Mouse (Mus musculus): ENCODE data around the gene AA986860. TPM values are rescaled to one million over a fixed set of nuclear protein-coding genes. Genes with fewer than 3 reads are reported as not detected.

The AA986860 gene
- polyA plus RNA-seq, 1 experiment from 2014 or later: 7.8 TPM

DNA sequence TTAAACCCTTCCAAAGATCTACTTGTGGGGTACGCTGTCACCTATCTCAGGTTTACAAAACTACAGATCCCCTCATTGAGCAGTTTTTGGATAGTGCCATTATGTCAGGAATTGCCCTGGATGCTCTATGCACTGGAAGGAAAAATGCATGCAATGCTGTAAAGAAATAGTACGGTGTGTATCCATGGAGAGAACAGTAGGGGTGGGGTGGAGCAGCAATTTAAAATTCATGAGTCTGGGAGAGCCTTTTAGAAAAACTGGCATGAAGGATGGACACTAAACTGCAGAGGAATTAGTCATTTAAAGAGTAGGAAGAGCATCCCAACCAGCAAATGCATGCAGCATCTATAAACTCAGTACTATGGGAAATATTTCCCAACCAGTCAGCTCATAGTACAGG lies 5.4 kb upstream of the AA986860 start:
- ATAC-seq (ENCODE audit: insufficient read depth) (no peak), DNase-seq (no peak)
- Histone ChIP-seq H3K9me3 (ENCODE audit: low read depth, low read length) (no peaks in the 10 kb centered on the region), H3K4me1 (ENCODE audit: insufficient read depth) (peaks cover 8% of the 10 kb centered on the region; the same call in 1 of the 2 replicates), H3K27ac (ENCODE audit: low read depth) (no peak overlapping the region), H3K4me3 (ENCODE audit: low read depth, low read length) (no peak overlapping the region), H3K9ac (no peak overlapping the region), H3K36me3 (ENCODE audit: insufficient read depth) (no peaks in the 10 kb centered on the region), H3K4me2 (no peak overlapping the region), H3K27me3 (ENCODE audit: insufficient read depth, low read length) (no peaks in the 10 kb centered on the region)
- WGBS: 90% methylated on average over 2 of the region's 2 CpGs
- TF ChIP-seq CTCF (IDR thresholded peaks at IDR 0.05; ENCODE audit: low read depth): no peak

DNA sequence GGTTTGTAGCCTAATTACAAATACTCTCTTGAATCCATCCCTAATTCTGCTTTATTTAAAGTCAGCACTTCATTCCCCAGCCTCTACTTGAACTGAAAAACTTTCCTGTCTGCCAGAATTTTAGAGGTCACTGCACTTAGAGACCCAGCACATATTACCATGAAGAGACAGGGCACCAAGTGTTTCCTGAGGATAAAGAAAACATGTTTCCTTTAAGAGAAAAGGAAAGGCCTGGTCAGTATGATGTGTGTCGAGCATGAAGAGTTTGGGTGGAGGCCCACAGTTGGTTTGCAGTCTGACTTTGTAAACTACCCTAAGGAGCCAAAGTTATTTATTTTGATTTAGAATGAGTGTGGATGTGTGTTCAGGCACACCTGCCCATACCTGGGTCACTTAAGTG lies 3.7 kb upstream of the AA986860 start:
- DNase-seq: no peak
- Histone ChIP-seq H3K27me3 (ENCODE audit: insufficient read depth, low read length) (no peaks in the 10 kb centered on the region), H3K4me2 (no peak overlapping the region), H3K4me1 (ENCODE audit: insufficient read depth) (peaks cover 15% of the 10 kb centered on the region; the same call in 1 of the 2 replicates), H3K4me3 (ENCODE audit: low read depth, low read length) (no peak overlapping the region), H3K36me3 (ENCODE audit: insufficient read depth) (no peaks in the 10 kb centered on the region), H3K27ac (ENCODE audit: low read depth) (no peak overlapping the region), H3K9me3 (ENCODE audit: low read depth, low read length) (no peaks in the 10 kb centered on the region), H3K9ac (no peak overlapping the region)
- no peak for ATAC-seq (ENCODE audit: insufficient read depth)
- TF ChIP-seq CTCF (IDR thresholded peaks at IDR 0.05; ENCODE audit: low read depth): no peak
- 43% methylated on average over 1 of the region's 1 CpGs for WGBS

DNA sequence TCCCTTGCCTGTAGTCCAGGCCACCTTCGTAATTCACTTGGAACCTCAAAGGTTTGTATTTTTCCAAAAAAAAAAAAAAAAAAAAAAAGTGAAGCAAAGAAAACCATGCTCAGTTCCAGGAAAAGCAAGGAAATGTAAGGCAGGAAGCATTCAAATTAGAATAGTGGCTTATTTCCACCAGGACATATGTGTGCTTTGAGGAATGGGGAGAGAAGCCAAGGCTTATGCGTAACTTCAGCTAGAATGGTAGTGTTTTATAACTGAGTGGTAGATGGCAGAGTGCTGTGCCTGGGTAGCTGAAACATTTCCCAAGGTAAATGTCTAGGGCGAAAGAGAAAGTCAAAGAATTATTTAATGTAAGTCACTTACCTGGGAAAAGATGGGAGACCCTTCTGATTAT lies 3.1 kb upstream of the AA986860 start:
- Histone ChIP-seq H3K27me3 (ENCODE audit: insufficient read depth, low read length) (no peaks in the 10 kb centered on the region), H3K4me1 (ENCODE audit: insufficient read depth) (peaks cover 15% of the 10 kb centered on the region; the same call in 1 of the 2 replicates), H3K36me3 (ENCODE audit: insufficient read depth) (no peaks in the 10 kb centered on the region), H3K9me3 (ENCODE audit: low read depth, low read length) (no peaks in the 10 kb centered on the region), H3K4me3 (ENCODE audit: low read depth, low read length) (no peak overlapping the region), H3K4me2 (no peak overlapping the region), H3K27ac (ENCODE audit: low read depth) (no peak overlapping the region), H3K9ac (no peak overlapping the region)
- no peak for TF ChIP-seq CTCF (IDR thresholded peaks at IDR 0.05; ENCODE audit: low read depth)
- ATAC-seq (ENCODE audit: insufficient read depth) (no peak), DNase-seq (no peak)
- 87% methylated on average over 3 of the region's 3 CpGs for WGBS

DNA sequence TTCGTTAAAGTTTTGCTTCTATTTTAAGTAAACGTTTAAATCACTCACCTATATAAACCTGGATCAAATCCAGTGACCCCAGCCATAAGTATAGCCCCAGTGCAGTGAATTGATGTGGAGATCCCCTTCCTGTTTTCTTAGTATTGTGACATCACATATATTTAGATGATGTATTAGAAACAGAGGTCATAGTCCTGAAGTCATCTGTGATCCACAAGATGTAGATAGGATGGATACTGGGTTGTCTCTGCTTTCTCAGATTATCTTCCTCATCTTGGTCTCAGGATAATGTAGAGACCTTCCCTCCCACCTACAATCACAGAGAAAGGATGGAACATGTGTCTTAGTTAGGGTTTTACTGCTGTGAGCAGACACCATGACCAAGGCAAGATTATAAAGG lies 2.6 kb upstream of the AA986860 start, which contains the start of gene Pfkfb2:
TSS of gene Pfkfb2 (minus strand) at position 101 of the 400 bp plus-strand sequence.
- WGBS: 68% methylated on average over 2 of the region's 2 CpGs

DNA sequence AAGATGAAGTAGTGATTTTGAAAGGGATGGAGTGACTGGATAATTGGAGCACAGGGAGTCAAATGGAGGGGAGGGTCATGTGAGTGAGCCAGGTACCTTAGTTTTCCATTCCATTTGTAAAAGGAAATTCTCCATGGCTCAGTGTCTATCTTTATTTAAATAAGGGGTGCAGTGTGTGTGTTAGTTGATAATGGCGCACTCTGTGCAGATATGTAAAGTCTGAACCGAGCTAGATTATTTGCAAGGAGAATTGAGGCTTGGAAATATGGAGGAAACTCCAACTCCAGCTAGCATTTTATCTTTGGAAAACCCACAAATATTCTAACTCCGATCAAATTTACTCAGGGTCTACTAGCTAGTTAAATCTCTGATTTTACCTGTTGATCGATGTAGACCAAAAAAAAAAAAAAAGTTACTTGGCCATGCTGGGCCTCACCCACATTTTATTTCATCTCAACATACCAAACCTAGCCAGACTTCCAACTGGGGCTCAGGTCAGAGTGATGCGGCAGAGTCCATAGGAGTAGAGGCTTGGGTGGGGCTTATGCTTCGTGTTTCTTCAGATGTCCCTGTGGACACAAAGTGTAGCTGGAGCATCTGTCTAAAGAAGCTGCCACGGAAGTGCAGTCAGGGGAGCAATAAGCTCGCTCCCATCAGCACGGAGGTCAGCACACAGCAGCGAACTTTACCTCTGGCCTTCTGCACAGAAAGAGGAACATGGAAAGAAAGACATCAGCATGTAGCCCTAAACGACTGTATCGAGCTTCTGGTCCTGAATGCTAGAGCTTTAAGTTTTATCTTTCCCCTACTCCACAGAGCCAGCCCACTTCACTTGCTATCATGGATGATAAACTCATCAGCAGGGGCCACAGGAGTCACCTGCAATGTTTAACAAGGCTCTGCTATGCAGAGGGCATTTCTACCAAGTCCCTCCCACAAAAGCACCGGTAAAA lies 1.2 kb downstream of the AA986860 start:
- 71% methylated on average over 13 of the region's 13 CpGs for WGBS
- no peaks in the 10 kb centered on the region for H3K27me3 ChIP-seq (ENCODE audit: insufficient read depth, low read length)
- peaks cover 18% of the 10 kb centered on the region for H3K4me1 ChIP-seq (ENCODE audit: insufficient read depth)
- peak overlapping the region; percentile 75 for H3K27ac ChIP-seq (ENCODE audit: low read depth)
- ATAC-seq (ENCODE audit: insufficient read depth) (peak; percentile 2; the same call in 1 of the 2 replicates), DNase-seq (no peak)
- H3K4me3 ChIP-seq (ENCODE audit: low read depth, low read length): peak overlapping the region; percentile 11; the same call in 1 of the 2 replicates
- H3K36me3 ChIP-seq (ENCODE audit: insufficient read depth): no peaks in the 10 kb centered on the region
- no peak for TF ChIP-seq CTCF (IDR thresholded peaks at IDR 0.05; ENCODE audit: low read depth)
- H3K4me2 ChIP-seq: peak overlapping the region; percentile 57
- no peaks in the 10 kb centered on the region for H3K9me3 ChIP-seq (ENCODE audit: low read depth, low read length)
- H3K9ac ChIP-seq: no peak overlapping the region

More for the DNA sequence above, 2.6 kb upstream of the AA986860 start, which contains the start of gene Pfkfb2:
- no peak within 1 kb of the TSS for H3K4me2 ChIP-seq
- no peaks in the 10 kb centered on the region for H3K27me3 ChIP-seq (ENCODE audit: insufficient read depth, low read length)
- H3K4me1 ChIP-seq (ENCODE audit: insufficient read depth): peaks cover 15% of the 10 kb centered on the region; the same call in 1 of the 2 replicates
- H3K4me3 ChIP-seq (ENCODE audit: low read depth, low read length): no peak within 1 kb of the TSS
- no peak for DNase-seq
- H3K9ac ChIP-seq: no peak within 1 kb of the TSS
- TF ChIP-seq CTCF (IDR thresholded peaks at IDR 0.05; ENCODE audit: low read depth): no peak
- ATAC-seq (ENCODE audit: insufficient read depth): no peak
- H3K36me3 ChIP-seq (ENCODE audit: insufficient read depth): no peaks in the 10 kb centered on the region
- no peaks in the 10 kb centered on the region for H3K9me3 ChIP-seq (ENCODE audit: low read depth, low read length)
- H3K27ac ChIP-seq (ENCODE audit: low read depth): no peak within 1 kb of the TSS

DNA sequence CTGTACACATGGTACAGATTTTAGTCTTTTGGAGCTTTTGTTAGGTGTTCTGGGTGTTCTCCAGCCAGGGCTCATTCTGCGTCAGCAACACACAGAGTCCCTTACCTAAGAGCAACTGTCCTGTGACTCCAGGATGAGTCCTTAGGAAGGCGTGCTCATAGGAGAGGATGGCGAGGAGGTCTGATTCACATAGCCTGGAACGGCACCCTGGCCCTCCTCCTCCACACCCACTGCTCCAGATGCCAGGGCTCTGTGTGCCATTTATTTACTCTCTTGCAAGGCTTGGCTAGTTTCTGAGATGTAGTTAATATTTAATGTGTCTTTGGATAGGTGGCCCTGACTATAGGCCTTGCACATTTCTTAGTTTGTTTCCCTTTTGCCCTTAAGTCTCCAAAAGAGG lies 1.9 kb downstream of the AA986860 start:
- WGBS: 62% methylated on average over 4 of the region's 4 CpGs
- H3K4me2 ChIP-seq: peak overlapping the region; percentile 57
- H3K4me1 ChIP-seq (ENCODE audit: insufficient read depth): peaks cover 18% of the 10 kb centered on the region
- TF ChIP-seq CTCF (IDR thresholded peaks at IDR 0.05; ENCODE audit: low read depth): no peak
- peak; percentile 44 for DNase-seq
- peak; percentile 32; the same call in 1 of the 2 replicates for ATAC-seq (ENCODE audit: insufficient read depth)
- no peaks in the 10 kb centered on the region for H3K36me3 ChIP-seq (ENCODE audit: insufficient read depth)
- no peak overlapping the region for H3K9ac ChIP-seq
- no peaks in the 10 kb centered on the region for H3K9me3 ChIP-seq (ENCODE audit: low read depth, low read length)
- 0 out of 2 replicates have a peak overlapping the region, but pooled peaks have one; percentile 6 for H3K4me3 ChIP-seq (ENCODE audit: low read depth, low read length)
- peak overlapping the region; percentile 75 for H3K27ac ChIP-seq (ENCODE audit: low read depth)
- H3K27me3 ChIP-seq (ENCODE audit: insufficient read depth, low read length): no peaks in the 10 kb centered on the region

DNA sequence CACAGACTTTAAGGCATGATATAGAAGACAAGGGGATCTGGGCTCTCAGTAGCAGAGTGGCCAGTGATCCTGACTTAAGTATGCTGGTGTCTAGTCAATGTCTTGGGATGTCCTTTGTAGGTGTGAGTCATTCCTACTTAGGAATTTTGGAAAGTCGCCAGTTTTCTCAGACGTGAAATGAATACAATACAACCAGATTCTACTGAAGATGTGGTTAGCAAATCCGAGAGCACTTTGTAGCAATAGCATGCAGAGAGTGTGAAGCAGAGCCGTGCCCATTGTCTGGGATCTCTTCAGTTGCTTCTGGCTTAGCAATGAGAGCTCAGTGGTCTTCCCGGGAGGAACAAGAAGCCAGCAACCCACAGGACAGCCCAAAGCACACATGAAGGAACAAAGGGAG lies 2.7 kb downstream of the AA986860 start:
- no peak overlapping the region for H3K4me3 ChIP-seq (ENCODE audit: low read depth, low read length)
- H3K27ac ChIP-seq (ENCODE audit: low read depth): peak overlapping the region; percentile 75

More for the DNA sequence above, 2.7 kb downstream of the AA986860 start:
- H3K9ac ChIP-seq: no peak overlapping the region
- DNase-seq (peak; percentile 65), ATAC-seq (ENCODE audit: insufficient read depth) (no peak)
- H3K27me3 ChIP-seq (ENCODE audit: insufficient read depth, low read length): no peaks in the 10 kb centered on the region
- no peaks in the 10 kb centered on the region for H3K36me3 ChIP-seq (ENCODE audit: insufficient read depth)
- peak overlapping the region; percentile 57 for H3K4me2 ChIP-seq
- H3K9me3 ChIP-seq (ENCODE audit: low read depth, low read length): no peaks in the 10 kb centered on the region
- peaks cover 18% of the 10 kb centered on the region for H3K4me1 ChIP-seq (ENCODE audit: insufficient read depth)
- no peak for TF ChIP-seq CTCF (IDR thresholded peaks at IDR 0.05; ENCODE audit: low read depth)
- 38% methylated on average over 5 of the region's 5 CpGs for WGBS
